Mouse (Mus musculus): ENCODE data around the gene Ppp1r27. TPM values are rescaled to one million over a fixed set of nuclear protein-coding genes. Genes with fewer than 3 reads are reported as not detected.
"Not testable (repeated sequence)": the region's sequence is repeated elsewhere in the genome, so short reads cannot be mapped to it uniquely, and the experiment has no call there.

Ppp1r27 gene
- under 1 TPM in 1 of 2 experiments, not detected in 1; 0.60 TPM for total RNA-seq (2021)

DNA sequence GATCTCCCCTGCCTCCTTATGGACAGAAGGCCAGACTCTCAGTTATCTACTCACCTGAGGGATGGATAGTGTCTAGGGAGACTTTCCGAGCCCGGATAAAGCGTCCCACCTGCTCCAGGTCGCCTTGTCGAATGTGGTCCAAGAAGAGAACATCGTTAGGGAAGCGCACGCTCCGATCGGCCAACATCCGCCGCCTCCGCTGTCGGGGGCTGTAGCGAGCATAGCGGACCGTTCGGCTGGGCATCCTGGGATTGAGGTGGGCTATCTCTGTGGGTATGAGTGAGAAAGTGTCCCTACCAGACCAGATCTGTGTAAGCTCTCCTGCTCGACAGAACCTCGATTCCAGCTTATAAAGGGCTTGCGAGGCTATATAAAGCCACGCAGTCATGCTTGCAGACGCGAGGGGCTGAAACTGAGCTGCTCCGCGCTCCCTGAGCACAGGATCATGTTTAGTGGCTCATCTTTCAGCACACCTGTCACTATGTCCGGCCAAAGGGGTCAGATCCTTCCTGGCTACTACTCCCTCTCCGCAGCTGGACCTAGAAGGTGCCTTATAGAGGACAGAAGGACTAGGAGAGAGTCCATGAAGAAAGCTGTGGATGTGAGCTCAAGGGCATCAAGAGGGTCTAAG is at the start of gene Ppp1r27:
Ppp1r27 (minus strand) TSS at position 323 of the 631 bp plus-strand sequence.
- DNase-seq = no peak
- intact Hi-C loops (cut with DNase I) = loop anchor here (2.0 kb wide), 1 partner anchor 20 kb away; no protein-coding TSS in a partner anchor

DNA sequence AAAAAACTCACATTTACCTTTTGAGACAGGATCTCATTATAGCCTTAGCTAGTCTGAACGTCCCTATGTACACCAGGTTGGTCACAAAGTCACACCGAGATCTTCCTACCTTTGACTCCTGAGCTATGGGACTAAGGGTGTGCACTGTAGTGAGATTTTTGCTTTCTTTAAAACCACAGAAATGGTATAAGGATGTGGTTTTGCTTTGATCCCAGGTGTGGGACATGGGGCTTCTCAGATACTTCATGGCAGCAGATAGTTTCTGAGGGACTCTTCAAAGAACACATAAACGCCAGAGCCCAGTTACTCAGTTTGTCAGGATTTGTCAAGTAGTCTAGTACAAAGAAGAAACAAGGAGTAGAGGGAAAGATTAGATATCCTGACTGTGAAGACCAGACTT is 49.8 kb upstream of the Ppp1r27 start:
- DNase-seq = no peak
- intact Hi-C loops (cut with DNase I) = no loop called here

DNA sequence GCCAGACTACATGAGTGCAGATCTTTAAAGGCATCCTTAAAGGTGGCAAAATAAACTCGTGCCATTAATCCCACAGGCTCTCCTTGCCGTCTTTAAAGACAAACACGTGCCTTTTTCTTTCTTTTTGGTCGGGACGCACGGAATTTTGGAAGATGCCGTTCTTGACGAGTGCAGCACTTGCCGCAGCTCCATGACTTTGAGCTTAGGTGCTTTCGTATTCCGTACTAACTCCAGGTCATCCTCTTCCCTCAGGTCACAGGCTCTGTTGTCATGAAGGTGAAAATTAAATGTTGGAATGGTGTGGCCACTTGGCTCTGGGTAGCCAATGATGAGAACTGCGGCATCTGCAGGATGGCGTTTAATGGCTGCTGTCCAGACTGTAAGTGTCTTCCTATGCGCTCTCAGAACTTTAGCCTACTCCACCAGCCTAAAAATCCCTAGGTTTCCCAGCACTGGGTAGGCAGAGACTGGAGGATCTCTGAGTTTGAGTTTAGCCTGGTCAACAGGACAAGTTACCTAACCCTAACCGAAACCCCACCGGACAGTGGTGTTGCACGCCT is 48.1 kb upstream of the Ppp1r27 start:
- intact Hi-C loops (cut with DNase I) = loop anchor here (2.0 kb wide), 1 partner anchor 16 kb away; no protein-coding TSS in a partner anchor
- DNase-seq = no peak

DNA sequence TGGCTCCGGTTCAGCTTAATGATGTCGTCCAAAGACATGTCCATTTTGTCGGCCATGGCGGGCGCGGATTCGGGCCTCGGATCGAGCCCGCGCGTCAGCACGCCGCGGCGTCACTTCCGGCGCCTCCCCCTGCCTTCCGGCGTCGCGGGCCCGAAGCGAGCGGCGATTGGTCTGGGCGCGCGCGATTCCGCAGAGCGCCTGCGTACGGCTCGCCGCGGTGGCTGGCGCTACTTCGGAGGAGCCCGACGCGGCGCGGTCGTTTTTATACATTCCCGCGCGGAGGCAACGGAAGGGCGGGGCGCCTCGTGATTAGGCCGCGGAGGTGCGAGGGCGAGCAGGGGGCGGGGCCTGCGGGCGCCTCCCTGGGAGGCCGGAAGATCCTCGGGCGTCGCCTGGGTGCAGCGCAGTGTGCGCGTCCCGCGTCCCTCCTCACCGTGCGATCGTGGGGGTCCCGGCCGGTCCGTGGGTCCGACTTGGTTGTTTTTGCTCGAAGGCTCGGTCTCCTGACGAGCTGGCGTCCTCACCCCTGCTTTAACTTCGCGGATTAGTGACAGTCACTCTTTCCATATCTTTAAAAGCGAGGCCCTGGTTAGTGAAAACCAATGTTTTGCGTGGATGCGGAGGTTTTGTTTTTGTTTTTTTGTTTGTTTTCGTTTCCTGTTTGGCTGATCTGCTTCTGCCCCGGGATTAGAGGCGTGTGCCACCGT is 47.5 kb upstream of the Ppp1r27 start, which contains the start of the genes Alyref and Anapc11:
Alyref (minus strand) TSS at position 83 of the 707 bp plus-strand sequence.
Anapc11 (plus strand) TSS at position 139 of the 707 bp plus-strand sequence.
- intact Hi-C loops (cut with DNase I) = loop anchor here (2.0 kb wide), 1 partner anchor 16 kb away; no protein-coding TSS in a partner anchor
- peak; percentile 96 for DNase-seq

DNA sequence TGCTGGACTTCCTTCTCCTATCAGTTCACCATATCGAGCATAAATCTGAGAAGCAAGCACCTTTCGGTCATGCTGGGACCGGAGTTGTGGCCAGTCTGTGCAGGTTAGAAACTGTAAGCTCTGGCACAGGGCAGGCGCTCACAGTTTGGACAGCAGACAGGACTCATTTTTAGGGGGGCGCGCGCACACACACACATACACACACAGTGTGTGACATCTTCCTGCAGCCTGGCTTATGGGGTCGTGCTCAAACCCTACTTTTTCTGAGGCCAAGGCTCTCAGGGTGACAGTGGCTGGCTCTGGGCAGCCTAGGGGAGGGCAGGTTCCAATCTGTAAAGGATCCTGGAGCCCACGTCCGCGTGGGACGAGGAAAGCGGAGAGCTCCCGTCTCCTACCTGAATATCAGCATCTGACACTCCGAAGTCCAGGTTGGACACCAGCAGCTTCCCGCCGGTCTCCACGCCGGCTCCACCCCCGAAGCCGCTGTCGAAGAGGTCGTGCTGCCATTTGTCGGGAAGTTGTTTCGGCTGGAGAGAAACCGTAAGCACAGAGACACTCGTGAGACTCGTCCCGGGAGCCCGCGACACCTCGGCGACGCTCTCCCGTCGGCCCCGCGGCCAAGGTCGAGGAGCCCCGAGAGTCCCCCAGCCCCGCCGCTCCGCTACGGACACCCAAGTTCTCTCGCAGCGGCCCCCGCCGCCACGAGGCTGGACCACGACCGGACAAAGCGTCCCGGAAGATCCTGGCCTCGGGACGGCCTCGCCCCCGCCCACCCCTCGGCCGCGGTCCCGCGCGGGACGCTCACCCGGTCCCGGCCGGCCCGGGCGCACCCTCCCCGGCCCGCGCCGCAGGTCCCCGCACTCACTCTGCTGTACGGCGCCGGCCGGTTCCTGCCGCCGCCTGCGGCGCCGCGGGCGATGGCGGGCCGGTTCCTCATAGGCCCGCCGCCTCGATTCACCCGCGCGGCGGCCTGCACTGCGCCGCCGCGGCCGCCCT is 46.6 kb upstream of the Ppp1r27 start:
- DNase-seq = peak in 1 of 2 experiments; percentile 50
- intact Hi-C loops (cut with DNase I) = loop anchor here (2.0 kb wide), 1 partner anchor 15 kb away; no protein-coding TSS in a partner anchor

DNA sequence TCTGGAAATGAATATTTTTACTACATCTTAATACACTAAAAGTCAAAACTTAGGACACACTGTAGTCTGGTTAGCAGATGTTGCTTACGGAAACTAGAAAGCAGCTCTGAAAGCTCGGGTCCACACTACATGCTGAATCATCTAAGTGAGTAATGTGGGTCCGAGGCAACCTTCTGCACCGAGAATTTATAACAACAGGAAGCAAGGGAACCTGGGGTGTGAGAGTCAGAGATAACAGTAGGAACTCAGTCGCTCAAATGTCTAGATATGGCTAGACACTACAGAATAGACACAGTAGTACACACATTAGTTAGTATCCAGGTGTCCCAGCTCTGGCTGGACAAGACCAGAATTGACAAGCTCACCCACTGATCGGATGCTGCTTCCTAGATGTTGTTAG is 37.6 kb upstream of the Ppp1r27 start:
- DNase-seq = no peak
- intact Hi-C loops (cut with DNase I) = no loop called here

DNA sequence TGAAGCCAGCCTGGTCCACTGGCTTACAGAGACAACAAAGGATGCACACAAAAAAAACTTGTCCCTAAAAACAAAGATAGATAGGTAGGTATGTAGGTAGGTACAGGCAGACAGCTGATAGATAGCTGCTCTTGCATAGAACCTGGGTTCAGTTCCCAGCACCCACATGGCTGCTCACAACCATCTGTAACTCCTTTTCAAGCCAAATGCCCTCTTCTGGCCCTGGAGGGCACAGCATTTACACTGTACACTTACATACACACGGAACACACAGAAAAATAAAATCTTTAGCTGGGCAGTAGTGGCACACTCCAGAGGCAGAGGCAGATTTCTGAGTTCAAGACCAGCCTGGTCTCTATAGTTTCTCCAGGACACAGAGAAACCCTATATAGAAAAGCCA is 33.0 kb upstream of the Ppp1r27 start:
- no peak for DNase-seq
- intact Hi-C loops (cut with DNase I) = loop anchor here (2.0 kb wide), 1 partner anchor 15 kb away; the partner anchor contains the start of genes Alyref and Anapc11

DNA sequence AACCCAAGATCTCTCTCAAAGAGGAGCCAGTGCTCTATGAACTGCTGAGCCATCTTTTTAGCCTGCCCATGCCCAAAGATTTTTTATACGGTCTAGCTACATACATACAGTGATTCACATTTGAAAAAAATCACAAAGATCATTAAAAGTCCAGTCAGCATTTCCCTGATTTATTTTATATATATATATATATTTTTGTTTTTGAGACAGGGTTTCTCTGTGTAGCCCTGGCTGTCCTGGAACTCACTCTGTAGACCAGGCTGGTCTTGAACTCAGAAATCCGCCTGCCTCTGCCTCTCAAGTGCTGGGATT is 32.0 kb upstream of the Ppp1r27 start:
- DNase-seq = not testable (repeated sequence)
- intact Hi-C loops (cut with DNase I) = loop anchor here (2.0 kb wide), 1 partner anchor 16 kb away; the partner anchor contains the start of genes Alyref and Anapc11

DNA sequence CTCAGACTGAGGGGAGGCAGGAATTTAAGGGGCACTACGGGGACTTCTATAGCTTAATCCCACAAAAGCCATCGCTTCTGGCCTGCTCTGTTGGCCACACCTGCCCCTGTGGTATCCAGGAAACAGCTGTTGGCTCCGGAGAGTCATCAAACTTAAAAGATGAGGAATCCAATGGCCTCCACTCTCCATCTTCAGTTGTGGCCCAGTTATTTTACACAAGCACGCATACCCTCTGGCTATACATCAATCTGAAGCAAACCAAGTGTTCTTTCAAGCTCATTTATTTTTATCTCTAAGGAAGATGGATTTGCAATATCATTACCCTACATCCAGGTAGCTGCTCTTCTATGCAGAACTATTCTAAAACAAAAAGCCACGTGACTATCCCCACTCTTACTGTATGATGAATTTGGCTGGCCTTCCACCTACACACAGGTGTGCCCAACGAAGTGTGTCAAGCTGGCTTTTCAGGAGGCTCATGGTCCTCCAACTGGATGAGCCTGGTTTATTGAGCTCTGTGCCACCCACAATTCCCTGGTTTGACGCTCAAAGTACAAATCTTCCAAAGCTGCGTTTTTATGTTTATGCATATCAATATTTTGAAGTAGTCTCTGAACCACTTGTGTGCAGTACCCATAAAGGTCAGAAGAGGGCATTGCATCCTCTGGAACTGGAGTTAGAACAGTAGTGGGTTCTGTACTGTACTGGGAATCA is 31.5 kb upstream of the Ppp1r27 start:
- intact Hi-C loops (cut with DNase I) = loop anchor here (2.0 kb wide), 1 partner anchor 16 kb away; the partner anchor contains the start of genes Alyref and Anapc11
- peak; percentile 38 to 58 for DNase-seq

DNA sequence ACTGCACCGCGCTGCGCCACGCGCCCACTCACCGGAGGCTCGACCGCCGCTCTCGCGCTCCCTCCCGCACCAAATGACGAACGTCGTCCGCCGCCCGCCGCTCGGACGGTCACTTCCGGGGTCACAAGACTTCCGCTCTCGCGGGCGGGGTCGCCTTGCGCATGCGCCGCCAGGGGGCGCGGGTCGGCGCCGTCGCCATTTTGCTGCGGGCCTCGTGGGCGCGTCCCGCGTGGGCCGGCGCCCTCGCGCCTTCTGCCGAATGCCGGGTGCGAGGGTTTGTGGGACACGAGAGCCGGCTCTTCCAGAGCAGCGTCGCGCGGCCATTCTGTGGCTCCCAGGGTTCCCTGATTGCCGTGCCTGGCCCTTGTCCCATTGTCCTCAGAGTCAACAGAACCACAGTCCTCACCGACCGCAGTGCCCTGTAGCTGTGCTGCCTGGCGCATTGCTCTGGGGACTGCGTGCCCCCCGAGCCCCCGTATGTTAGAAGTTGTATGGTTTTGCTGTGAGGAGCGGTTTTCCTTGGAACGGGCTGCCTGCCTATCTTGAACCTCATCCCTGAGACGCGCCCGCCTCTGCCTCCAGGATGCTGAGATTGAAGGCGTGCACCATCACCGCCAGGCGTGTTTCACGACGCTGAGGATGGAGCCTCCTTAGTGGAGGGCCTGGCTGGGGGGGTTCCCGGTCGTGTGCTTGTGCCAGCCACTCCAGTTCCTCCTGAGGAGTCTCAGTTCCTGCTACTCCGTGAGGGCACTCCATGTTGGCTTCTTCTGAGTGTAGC is 30.7 kb upstream of the Ppp1r27 start, which contains the start of gene Arhgdia:
Arhgdia (minus strand) TSS at position 135 of the 778 bp plus-strand sequence.
- intact Hi-C loops (cut with DNase I) = loop anchor here (2.0 kb wide), 2 partner anchors 17 to 31 kb away; partner anchors contain the start of genes Alyref and Anapc11
- peak; percentile 93 for DNase-seq

DNA sequence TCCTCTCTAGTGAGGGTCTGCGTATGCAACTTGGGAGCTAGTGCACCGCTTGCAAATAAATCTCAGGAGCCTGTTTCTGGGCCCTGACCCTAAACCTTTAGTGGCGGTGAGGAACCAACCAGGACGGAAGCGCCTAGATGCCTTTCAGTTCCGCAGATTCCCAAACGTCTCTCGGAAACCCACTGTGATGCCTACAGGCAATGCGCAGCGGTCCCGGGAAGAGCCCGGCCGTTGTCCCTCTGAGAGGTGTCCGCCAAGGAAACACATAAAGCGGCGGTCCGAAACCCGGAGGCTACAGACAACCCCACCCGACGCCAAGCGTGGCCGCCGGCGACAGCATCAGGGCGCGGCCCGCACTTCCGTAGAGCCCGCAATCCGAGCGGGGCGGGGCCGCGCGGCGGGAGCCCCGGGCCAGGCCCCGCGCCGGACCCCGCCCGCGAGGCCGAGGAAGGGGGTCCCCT is 30.0 kb upstream of the Ppp1r27 start:
- peak; percentile 52 to 61 for DNase-seq
- intact Hi-C loops (cut with DNase I) = loop anchor here (2.0 kb wide), 1 partner anchor 32 kb away; no protein-coding TSS in a partner anchor

DNA sequence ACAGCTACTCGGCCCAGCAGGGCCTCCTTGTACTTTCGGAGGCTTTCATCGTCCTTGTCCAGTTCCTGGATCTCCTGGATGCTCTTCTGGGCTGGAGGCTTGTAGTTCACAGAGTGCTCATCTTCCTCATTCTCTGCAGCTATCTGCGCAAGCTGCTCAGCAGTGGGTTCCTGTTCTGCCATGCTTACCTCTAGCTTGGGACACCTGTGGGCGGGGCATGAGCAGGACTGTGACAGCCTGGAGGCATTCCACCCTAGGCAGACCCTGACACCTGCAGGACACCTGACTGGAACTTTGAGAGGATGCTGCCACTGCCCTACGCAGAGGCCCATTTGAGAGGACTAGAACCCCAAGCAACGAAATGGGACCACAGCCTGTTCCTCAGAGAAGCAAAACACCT is 29.3 kb upstream of the Ppp1r27 start:
- no peak for DNase-seq
- intact Hi-C loops (cut with DNase I) = loop anchor here (2.0 kb wide), 1 partner anchor 33 kb away; no protein-coding TSS in a partner anchor

DNA sequence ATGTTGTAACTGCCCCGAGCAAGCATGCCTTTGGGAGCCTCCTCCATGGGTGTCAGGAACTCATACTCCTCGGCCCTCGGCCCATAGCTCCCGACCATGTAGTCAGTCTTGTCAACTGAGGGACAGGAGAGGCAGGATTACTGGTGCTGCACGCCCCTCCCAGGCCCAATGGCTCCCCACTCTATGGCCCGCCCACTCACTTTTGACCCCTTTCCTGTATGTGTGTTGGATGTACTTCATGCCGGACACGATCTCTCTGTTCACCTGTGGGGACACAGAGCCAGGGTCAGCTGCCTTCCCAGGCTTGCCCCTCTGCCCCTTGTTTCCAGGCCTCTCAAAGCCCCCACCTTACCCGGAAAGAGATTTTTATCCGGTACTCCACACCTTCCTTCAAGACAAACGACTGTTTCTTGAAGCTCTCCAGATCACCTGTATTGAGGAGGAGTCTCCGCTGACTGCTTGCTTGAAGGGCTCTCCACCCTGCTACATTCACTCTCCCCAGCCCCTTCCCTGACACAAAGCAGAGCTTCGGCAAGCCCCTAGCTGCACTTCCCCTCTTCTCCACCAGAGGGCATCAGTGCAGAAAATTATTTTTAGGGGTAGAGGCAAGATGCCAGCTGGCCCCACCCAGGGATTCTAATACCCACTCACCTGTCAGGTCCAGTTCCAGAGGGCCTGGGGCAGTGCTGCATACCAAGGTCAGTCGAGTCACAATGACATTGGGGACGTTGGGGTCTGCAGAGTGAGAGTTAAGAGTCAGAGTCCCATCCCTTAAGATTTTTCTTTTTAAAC is 28.6 kb upstream of the Ppp1r27 start:
- intact Hi-C loops (cut with DNase I) = loop anchor here (2.0 kb wide), 2 partner anchors 33 to 63 kb away; no protein-coding TSS in a partner anchor
- peak; percentile 75 to 86 for DNase-seq

DNA sequence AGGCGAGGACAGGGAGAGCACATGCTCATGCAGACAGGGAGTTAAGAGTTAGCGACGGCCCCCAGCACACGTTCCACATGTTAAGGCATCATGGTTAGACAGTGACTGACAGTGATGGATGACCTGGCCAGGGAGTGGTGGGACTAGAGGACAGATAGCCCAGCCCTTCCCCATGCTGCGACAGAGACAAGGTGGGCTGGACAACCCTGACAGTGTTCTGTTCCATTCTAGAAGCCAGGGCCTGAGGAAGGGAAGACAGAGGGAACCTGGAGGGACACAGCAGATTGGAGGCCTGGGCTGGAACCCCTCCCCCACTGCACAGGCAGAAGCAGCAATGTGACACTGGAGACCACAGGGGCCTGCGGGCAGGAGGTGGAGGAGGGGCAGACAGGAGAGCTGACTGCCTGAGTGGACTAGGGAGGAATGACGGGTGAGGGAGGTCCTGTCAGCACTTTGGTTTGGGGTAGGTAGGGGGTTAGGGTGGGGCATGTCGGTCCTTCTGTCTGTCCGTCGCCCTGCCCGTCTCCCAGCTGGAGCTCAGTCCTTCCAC is 27.8 kb upstream of the Ppp1r27 start:
- DNase-seq = no peak
- intact Hi-C loops (cut with DNase I) = loop anchor here (2.0 kb wide), 1 partner anchor 62 kb away; no protein-coding TSS in a partner anchor

DNA sequence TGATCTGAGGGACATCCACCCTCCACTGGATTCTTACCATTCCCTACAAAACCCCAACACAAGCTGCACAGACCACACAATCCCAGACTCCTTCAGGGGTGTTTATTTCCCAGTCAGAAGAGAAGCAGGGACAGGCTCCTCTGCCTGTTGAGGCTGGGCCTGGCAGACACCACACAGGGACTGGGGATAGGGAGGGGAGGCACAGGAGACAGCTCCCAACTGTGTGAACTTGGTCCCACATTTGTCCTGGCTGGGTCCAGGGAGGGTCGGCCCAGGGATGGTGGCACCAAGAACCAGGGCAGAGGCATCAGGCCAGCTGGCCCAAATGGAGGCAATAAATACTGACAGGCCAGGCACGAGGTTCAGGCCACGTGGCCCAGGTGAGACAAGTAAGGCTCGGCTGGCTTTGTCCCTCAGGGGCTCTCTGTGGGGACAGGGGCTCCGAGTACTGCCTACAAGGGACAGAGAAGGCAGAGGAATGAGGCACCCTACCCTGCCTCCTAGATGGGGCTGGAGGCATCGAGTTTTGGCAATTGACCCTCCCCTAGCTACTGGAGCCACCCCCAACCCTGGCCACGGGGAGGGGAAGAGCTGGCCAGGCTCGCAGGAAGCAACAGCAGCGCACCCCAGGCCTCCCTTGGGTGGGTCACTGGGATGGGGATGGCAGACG is 27.2 kb upstream of the Ppp1r27 start:
- intact Hi-C loops (cut with DNase I) = loop anchor here (2.0 kb wide), 1 partner anchor 61 kb away; no protein-coding TSS in a partner anchor
- DNase-seq = no peak

Data from heart, postnatal 10 days (tissue).